Mouse (Mus musculus): ENCODE data around the gene Sept9. TPM values are rescaled to one million over a fixed set of nuclear protein-coding genes. Genes with fewer than 3 reads are reported as not detected.

The Sept9 gene
- polyA plus RNA-seq, 1 experiment from 2014 or later, result 40.8 TPM

DNA sequence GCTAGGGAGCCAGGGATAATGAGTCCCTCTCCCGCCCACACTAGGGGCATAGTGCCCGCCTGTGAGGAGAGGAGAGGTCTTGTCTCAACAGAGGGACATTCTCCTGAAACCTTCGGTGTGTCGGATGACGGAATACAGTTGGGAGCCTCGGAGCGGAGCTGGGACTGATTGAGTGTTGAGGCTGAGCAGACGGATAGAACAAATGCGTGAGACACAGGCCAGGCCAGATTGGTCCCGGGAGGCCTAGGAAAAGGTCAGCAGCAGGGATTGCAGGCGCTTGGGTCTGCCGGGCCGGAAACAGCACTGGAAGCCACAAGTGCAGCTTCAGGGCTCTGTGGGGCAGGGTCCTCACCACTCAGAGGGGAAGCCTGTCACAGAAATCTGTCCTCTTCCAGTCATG is 79.1 kb downstream of the Sept9 start:
- ATAC-seq (ENCODE audit: low read depth), result no peak
- Histone ChIP-seq H3K36me3 (ENCODE audit: control insufficient read depth, insufficient read depth) (no peaks in the 10 kb centered on the region), H3K27me3 (ENCODE audit: control insufficient read depth, insufficient read depth, low read depth, low read length) (no peaks in the 10 kb centered on the region), H3K27ac (ENCODE audit: low read length) (no peak overlapping the region), H3K4me2 (ENCODE audit: low read depth, low read length) (no peak overlapping the region), H3K9me3 (replicated peaks; ENCODE audit: control insufficient read depth, low read length) (no peaks in the 10 kb centered on the region), H3K4me1 (ENCODE audit: control insufficient read depth, low read depth, low read length) (peaks cover 22% of the 10 kb centered on the region), H3K9ac (ENCODE audit: low read depth, low read length) (no peak overlapping the region), H3K4me3 (ENCODE audit: low read depth, low read length) (no peak overlapping the region)
- 64% methylated on average over 13 of the region's 13 CpGs for WGBS (ENCODE audit: insufficient replicate concordance)

DNA sequence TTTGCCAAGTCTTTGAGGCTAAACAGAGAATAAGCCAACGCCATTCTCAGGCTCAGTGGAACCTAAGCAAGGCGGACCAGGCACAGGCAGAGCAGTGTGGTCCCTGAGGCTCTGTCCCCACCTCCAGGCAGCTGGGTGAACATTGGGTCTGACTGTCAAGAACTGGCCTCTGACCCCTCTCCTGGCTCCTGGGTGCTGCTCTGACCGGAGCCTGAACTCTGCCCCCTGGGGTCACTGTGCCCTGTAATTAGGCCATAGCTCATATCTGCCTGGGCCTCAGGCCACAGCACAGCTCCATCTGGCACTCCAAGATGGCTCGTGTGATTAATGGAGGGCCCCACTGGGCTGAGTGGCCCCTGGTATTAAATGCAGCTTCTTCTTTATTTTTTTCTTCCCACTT is 80.5 kb downstream of the Sept9 start:
- Histone ChIP-seq H3K4me1 (ENCODE audit: control insufficient read depth, low read depth, low read length) (peaks cover 34% of the 10 kb centered on the region), H3K4me2 (ENCODE audit: low read depth, low read length) (no peak overlapping the region), H3K36me3 (ENCODE audit: control insufficient read depth, insufficient read depth) (no peaks in the 10 kb centered on the region), H3K9ac (ENCODE audit: low read depth, low read length) (no peak overlapping the region), H3K9me3 (replicated peaks; ENCODE audit: control insufficient read depth, low read length) (no peaks in the 10 kb centered on the region), H3K4me3 (ENCODE audit: low read depth, low read length) (no peak overlapping the region), H3K27ac (ENCODE audit: low read length) (0 out of 2 replicates have a peak overlapping the region, but pooled peaks have one; percentile 5), H3K27me3 (ENCODE audit: control insufficient read depth, insufficient read depth, low read depth, low read length) (no peaks in the 10 kb centered on the region)
- WGBS (ENCODE audit: insufficient replicate concordance), result 54% methylated on average over 4 of the region's 4 CpGs
- peak; percentile 83 for ATAC-seq (ENCODE audit: low read depth)

- Histone ChIP-seq H3K9ac (ENCODE audit: low read depth, low read length) (no peak overlapping the region), H3K9me3 (replicated peaks; ENCODE audit: control insufficient read depth, low read length) (no peaks in the 10 kb centered on the region), H3K4me3 (ENCODE audit: low read depth, low read length) (no peak overlapping the region), H3K4me1 (ENCODE audit: control insufficient read depth, low read depth, low read length) (peaks cover 25% of the 10 kb centered on the region), H3K36me3 (ENCODE audit: control insufficient read depth, insufficient read depth) (no peaks in the 10 kb centered on the region), H3K4me2 (ENCODE audit: low read depth, low read length) (no peak overlapping the region), H3K27ac (ENCODE audit: low read length) (no peak overlapping the region), H3K27me3 (ENCODE audit: control insufficient read depth, insufficient read depth, low read depth, low read length) (no peaks in the 10 kb centered on the region)
- 44% methylated on average over 11 of the region's 11 CpGs for WGBS (ENCODE audit: insufficient replicate concordance)
- ATAC-seq (ENCODE audit: low read depth), result no peak
Measured at GRCm38 (mm10) chr11:117283048-117283888, 83.8 kb downstream of the Sept9 start.

DNA sequence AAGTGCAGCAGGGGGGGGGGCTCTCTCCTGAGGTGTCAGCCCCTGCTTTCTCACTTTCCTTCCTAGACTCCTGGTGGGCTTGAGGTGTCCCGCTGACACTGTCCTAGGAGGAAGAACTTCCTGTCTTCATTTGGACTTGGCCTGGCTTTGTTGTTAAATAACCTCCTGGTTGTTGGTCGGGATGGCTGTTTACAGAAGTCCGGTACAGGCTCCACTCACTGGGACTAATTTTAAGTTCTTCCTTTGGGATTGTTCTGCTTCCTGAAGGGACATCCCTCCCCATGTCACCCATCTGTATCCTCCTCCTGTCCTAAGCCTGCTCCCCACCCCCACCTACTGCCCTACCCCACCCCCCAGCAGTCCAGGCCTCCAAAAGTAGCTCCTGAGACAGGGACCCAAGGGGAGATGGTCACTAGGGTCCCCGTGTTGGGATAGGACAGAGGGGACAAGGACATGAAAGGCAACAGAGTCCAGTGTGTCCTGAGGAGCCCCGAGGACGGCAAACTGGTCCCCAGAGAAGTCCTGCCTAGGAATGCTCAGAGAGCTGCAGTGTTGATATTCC is 84.5 kb downstream of the Sept9 start:
- Histone ChIP-seq H3K27me3 (ENCODE audit: control insufficient read depth, insufficient read depth, low read depth, low read length) (no peaks in the 10 kb centered on the region), H3K36me3 (ENCODE audit: control insufficient read depth, insufficient read depth) (no peaks in the 10 kb centered on the region), H3K27ac (ENCODE audit: low read length) (no peak overlapping the region), H3K4me2 (ENCODE audit: low read depth, low read length) (no peak overlapping the region), H3K9me3 (replicated peaks; ENCODE audit: control insufficient read depth, low read length) (no peaks in the 10 kb centered on the region), H3K9ac (ENCODE audit: low read depth, low read length) (no peak overlapping the region), H3K4me1 (ENCODE audit: control insufficient read depth, low read depth, low read length) (peaks cover 25% of the 10 kb centered on the region), H3K4me3 (ENCODE audit: low read depth, low read length) (no peak overlapping the region)
- ATAC-seq (ENCODE audit: low read depth), result no peak
- WGBS (ENCODE audit: insufficient replicate concordance), result 65% methylated on average over 6 of the region's 6 CpGs

- H3K27ac ChIP-seq (ENCODE audit: low read length), result no peak overlapping the region
- no peaks in the 10 kb centered on the region for H3K36me3 ChIP-seq (ENCODE audit: control insufficient read depth, insufficient read depth)
- H3K4me2 ChIP-seq (ENCODE audit: low read depth, low read length), result no peak overlapping the region
- peaks cover 25% of the 10 kb centered on the region for H3K4me1 ChIP-seq (ENCODE audit: control insufficient read depth, low read depth, low read length)
- H3K9me3 ChIP-seq (replicated peaks; ENCODE audit: control insufficient read depth, low read length), result no peaks in the 10 kb centered on the region
- H3K4me3 ChIP-seq (ENCODE audit: low read depth, low read length), result no peak overlapping the region
- no peaks in the 10 kb centered on the region for H3K27me3 ChIP-seq (ENCODE audit: control insufficient read depth, insufficient read depth, low read depth, low read length)
- H3K9ac ChIP-seq (ENCODE audit: low read depth, low read length), result no peak overlapping the region
- WGBS (ENCODE audit: insufficient replicate concordance), result 61% methylated on average over 19 of the region's 19 CpGs
- peak; percentile 63 for ATAC-seq (ENCODE audit: low read depth)
Measured at GRCm38 (mm10) chr11:117284721-117285605, 85.5 kb downstream of the Sept9 start.

- H3K4me2 ChIP-seq (ENCODE audit: low read depth, low read length), result no peak overlapping the region
- peaks cover 21% of the 10 kb centered on the region for H3K4me1 ChIP-seq (ENCODE audit: control insufficient read depth, low read depth, low read length)
- no peaks in the 10 kb centered on the region for H3K36me3 ChIP-seq (ENCODE audit: control insufficient read depth, insufficient read depth)
- no peak for ATAC-seq (ENCODE audit: low read depth)
- no peak overlapping the region for H3K4me3 ChIP-seq (ENCODE audit: low read depth, low read length)
- WGBS (ENCODE audit: insufficient replicate concordance), result 81% methylated on average over 10 of the region's 10 CpGs
- H3K27me3 ChIP-seq (ENCODE audit: control insufficient read depth, insufficient read depth, low read depth, low read length), result no peaks in the 10 kb centered on the region
- no peak overlapping the region for H3K9ac ChIP-seq (ENCODE audit: low read depth, low read length)
- H3K9me3 ChIP-seq (replicated peaks; ENCODE audit: control insufficient read depth, low read length), result no peaks in the 10 kb centered on the region
- H3K27ac ChIP-seq (ENCODE audit: low read length), result no peak overlapping the region
Measured at GRCm38 (mm10) chr11:117285606-117285931, 86.1 kb downstream of the Sept9 start.

GRCm38 (mm10) chr11:117287792-117288191 is 88.3 kb downstream of the Sept9 start:
- H3K27ac ChIP-seq (ENCODE audit: low read length), result no peak overlapping the region
- H3K9me3 ChIP-seq (replicated peaks; ENCODE audit: control insufficient read depth, low read length), result no peaks in the 10 kb centered on the region
- H3K36me3 ChIP-seq (ENCODE audit: control insufficient read depth, insufficient read depth), result no peaks in the 10 kb centered on the region
- ATAC-seq (ENCODE audit: low read depth), result no peak
- WGBS (ENCODE audit: insufficient replicate concordance), result 62% methylated on average over 3 of the region's 3 CpGs
- no peak overlapping the region for H3K9ac ChIP-seq (ENCODE audit: low read depth, low read length)
- no peak overlapping the region for H3K4me2 ChIP-seq (ENCODE audit: low read depth, low read length)
- H3K27me3 ChIP-seq (ENCODE audit: control insufficient read depth, insufficient read depth, low read depth, low read length), result no peaks in the 10 kb centered on the region
- peaks cover 23% of the 10 kb centered on the region for H3K4me1 ChIP-seq (ENCODE audit: control insufficient read depth, low read depth, low read length)
- no peak overlapping the region for H3K4me3 ChIP-seq (ENCODE audit: low read depth, low read length)

- no peaks in the 10 kb centered on the region for H3K36me3 ChIP-seq (ENCODE audit: control insufficient read depth, insufficient read depth)
- no peak overlapping the region for H3K4me2 ChIP-seq (ENCODE audit: low read depth, low read length)
- no peak overlapping the region for H3K27ac ChIP-seq (ENCODE audit: low read length)
- ATAC-seq (ENCODE audit: low read depth), result no peak
- no peak overlapping the region for H3K9ac ChIP-seq (ENCODE audit: low read depth, low read length)
- peaks cover 16% of the 10 kb centered on the region for H3K4me1 ChIP-seq (ENCODE audit: control insufficient read depth, low read depth, low read length)
- no peaks in the 10 kb centered on the region for H3K27me3 ChIP-seq (ENCODE audit: control insufficient read depth, insufficient read depth, low read depth, low read length)
- no peaks in the 10 kb centered on the region for H3K9me3 ChIP-seq (replicated peaks; ENCODE audit: control insufficient read depth, low read length)
- 67% methylated on average over 8 of the region's 8 CpGs for WGBS (ENCODE audit: insufficient replicate concordance)
- H3K4me3 ChIP-seq (ENCODE audit: low read depth, low read length), result no peak overlapping the region
Measured at GRCm38 (mm10) chr11:117288765-117289164, 89.3 kb downstream of the Sept9 start.

All from liver, embryonic 16.5 days (tissue).